Mouse (Mus musculus) kidney, adult 2 months (tissue): ENCODE data around the gene Aagab. TPM values are rescaled to one million over a fixed set of nuclear protein-coding genes. Genes with fewer than 3 reads are reported as not detected.

ENCODE experiments used
- DNase-seq: peaks from one replicate; pipeline ENCODE4 v3.0.0; 2021
- H3K27ac ChIP-seq: fragments of 200-500 bp; 2 replicates; pipeline ENCODE4 v1.5.1; 2012; ENCODE audit warnings: low read depth, low read length, control low read depth, inconsistent platforms; ENCODE audit not compliant: insufficient read depth
- H3K27me3 ChIP-seq: fragments of 200-500 bp; replicated peaks from 2 replicates; pipeline ENCODE4 v1.6.1; 2012; ENCODE audit warnings: mild to moderate bottlenecking, moderate library complexity, low read length, inconsistent platforms; ENCODE audit not compliant: control insufficient read depth, insufficient read depth
- H3K36me3 ChIP-seq: fragments of 200-500 bp; 2 replicates; pipeline ENCODE4 v1.6.1; 2012; ENCODE audit warnings: mild to moderate bottlenecking, moderate library complexity, low read length, inconsistent platforms; ENCODE audit not compliant: control insufficient read depth, insufficient read depth
- H3K4me1 ChIP-seq: fragments of 200-500 bp; 2 replicates; pipeline ENCODE4 v1.6.1; 2011; ENCODE audit warnings: low read length; ENCODE audit not compliant: control insufficient read depth, insufficient read depth
- H3K4me3 ChIP-seq: fragments of 200-500 bp; 2 replicates; pipeline ENCODE4 v1.5.1; 2011; ENCODE audit warnings: mild to moderate bottlenecking, low read depth, low read length, control low read depth; ENCODE audit not compliant: insufficient read depth
- CTCF ChIP-seq: fragments of 200-500 bp; conservative IDR thresholded peaks from 2 replicates; pipeline ENCODE4 v1.5.1; 2011; ENCODE audit warnings: low read depth, mild to moderate bottlenecking, control low read depth, low read length, moderate library complexity, mixed read lengths; ENCODE audit not compliant: insufficient read depth, insufficient read length
- POLR2A ChIP-seq: fragments of 200-500 bp; IDR thresholded peaks from one replicate; pipeline ENCODE4 v1.6.1; 2011; ENCODE audit warnings: low read depth, low read length, control low read depth
- WGBS: fragments of 180-500 bp; shearing (Covaris S2); methylation state at CpG from one replicate; pipeline ENCODE4 v1.1.7; 2018; 5-methylcytosine and 5-hydroxymethylcytosine counted together
- polyA plus RNA-seq: library from polyadenylated mRNA; depleted of rRNA; stranded (reverse); fragments of >200 nt; gene quantifications from 2 replicates; pipeline ENCODE4 v1.2.3, GENCODE M21; 2012

Aagab gene
- polyA plus RNA-seq, 1 experiment: 15.7 TPM

DNA sequence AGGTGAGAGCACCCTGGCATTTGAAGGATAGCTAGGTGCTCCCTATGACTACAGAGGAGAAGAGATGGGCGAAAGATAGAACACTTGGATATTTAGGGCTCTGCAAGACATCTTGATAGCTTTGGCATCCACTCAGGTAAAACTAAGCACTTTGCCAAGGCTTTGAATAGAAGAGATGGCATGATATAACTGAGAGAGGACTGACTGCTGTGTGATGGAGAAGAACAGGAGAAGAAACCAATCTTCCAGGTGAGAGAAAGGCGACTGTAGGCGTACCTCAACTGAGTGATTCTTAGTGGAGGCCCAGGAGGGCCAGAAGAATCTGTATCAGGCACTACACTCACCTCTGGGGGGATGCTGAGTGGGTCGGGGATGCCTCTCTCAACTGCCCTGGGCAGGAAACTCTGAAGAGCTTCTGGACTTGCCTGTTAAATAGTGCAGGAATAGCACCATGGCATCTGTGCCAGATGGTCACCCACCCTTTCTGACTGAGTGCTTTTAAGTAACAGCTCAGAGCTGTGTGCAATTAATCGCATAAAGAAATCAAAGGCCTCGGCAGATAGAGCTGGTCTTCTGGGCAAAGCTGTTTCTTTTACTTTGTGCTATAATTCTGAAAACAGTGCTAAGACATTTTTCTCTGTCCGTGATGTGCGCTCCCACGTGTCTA is 22.8 kb downstream of the Aagab start:
- no peaks in the 10 kb centered on the region for H3K27me3 ChIP-seq
- no peaks in the 10 kb centered on the region for H3K4me1 ChIP-seq
- DNase-seq: no peak
- H3K36me3 ChIP-seq: no peaks in the 10 kb centered on the region
- WGBS: 91% methylated on average over 9 of the region's 9 CpGs
- TF ChIP-seq CTCF (no peak), POLR2A (no peak)
- H3K27ac ChIP-seq: no peak overlapping the region
- H3K4me3 ChIP-seq: no peak overlapping the region

GRCm38 (mm10) chr9:63632045-63632444 is 29.6 kb downstream of the Aagab start:
- 90% methylated on average over 4 of the region's 4 CpGs for WGBS
- H3K4me3 ChIP-seq: no peak overlapping the region
- H3K27me3 ChIP-seq: no peaks in the 10 kb centered on the region
- no peak overlapping the region for H3K27ac ChIP-seq
- DNase-seq: no peak
- no peaks in the 10 kb centered on the region for H3K4me1 ChIP-seq
- H3K36me3 ChIP-seq: no peaks in the 10 kb centered on the region
- TF ChIP-seq CTCF (peak; percentile 41), POLR2A (no peak)

GRCm38 (mm10) chr9:63632924-63633323 is 30.5 kb downstream of the Aagab start:
- Histone ChIP-seq H3K4me1 (no peaks in the 10 kb centered on the region), H3K27ac (no peak overlapping the region), H3K27me3 (no peaks in the 10 kb centered on the region), H3K4me3 (no peak overlapping the region), H3K36me3 (no peaks in the 10 kb centered on the region)
- no peak for DNase-seq
- WGBS: 89% methylated on average over 11 of the region's 11 CpGs
- no peak for TF ChIP-seq CTCF
- no peak for TF ChIP-seq POLR2A

- Histone ChIP-seq H3K27me3 (no peaks in the 10 kb centered on the region), H3K27ac (no peak overlapping the region), H3K36me3 (no peaks in the 10 kb centered on the region), H3K4me1 (no peaks in the 10 kb centered on the region), H3K4me3 (no peak overlapping the region)
- DNase-seq: no peak
- WGBS: 76% methylated on average over 7 of the region's 7 CpGs
- TF ChIP-seq POLR2A: no peak
- TF ChIP-seq CTCF: no peak
These were observed 30.9 kb downstream of the Aagab start for GRCm38 (mm10) chr9:63633334-63633733.

- Histone ChIP-seq H3K4me1 (no peaks in the 10 kb centered on the region), H3K36me3 (no peaks in the 10 kb centered on the region; the same call in 1 of the 2 replicates), H3K4me3 (no peak overlapping the region), H3K27ac (no peak overlapping the region), H3K27me3 (no peaks in the 10 kb centered on the region)
- 80% methylated on average over 7 of the region's 7 CpGs for WGBS
- DNase-seq: no peak
- TF ChIP-seq CTCF (no peak), POLR2A (no peak)
These were observed 33.7 kb downstream of the Aagab start for GRCm38 (mm10) chr9:63636113-63636512.

- WGBS: 92% methylated on average over 4 of the region's 4 CpGs
- no peaks in the 10 kb centered on the region for H3K27me3 ChIP-seq
- no peak overlapping the region for H3K27ac ChIP-seq
- no peak for DNase-seq
- no peaks in the 10 kb centered on the region; the same call in 1 of the 2 replicates for H3K36me3 ChIP-seq
- no peak overlapping the region for H3K4me3 ChIP-seq
- TF ChIP-seq POLR2A (no peak), CTCF (no peak)
- peaks cover 5% of the 10 kb centered on the region; the same call in 1 of the 2 replicates for H3K4me1 ChIP-seq
These were observed 39.7 kb downstream of the Aagab start for GRCm38 (mm10) chr9:63641983-63642646.

GRCm38 (mm10) chr9:63644011-63644410 is 41.6 kb downstream of the Aagab start:
- WGBS: 62% methylated on average over 6 of the region's 6 CpGs
- peak; percentile 54 for DNase-seq
- H3K4me3 ChIP-seq: no peak overlapping the region
- no peaks in the 10 kb centered on the region; the same call in 1 of the 2 replicates for H3K36me3 ChIP-seq
- no peaks in the 10 kb centered on the region for H3K27me3 ChIP-seq
- 0 out of 2 replicates have a peak overlapping the region, but pooled peaks have one; percentile 3 for H3K27ac ChIP-seq
- no peak for TF ChIP-seq POLR2A
- no peak for TF ChIP-seq CTCF
- peaks cover 8% of the 10 kb centered on the region; the same call in 1 of the 2 replicates for H3K4me1 ChIP-seq
